Mouse (Mus musculus): ENCODE data around the gene Olfr1411. TPM values are rescaled to one million over a fixed set of nuclear protein-coding genes. Genes with fewer than 3 reads are reported as not detected.

Olfr1411 gene
- polyA plus RNA-seq, 1 experiment from 2014 or later = not detected

DNA sequence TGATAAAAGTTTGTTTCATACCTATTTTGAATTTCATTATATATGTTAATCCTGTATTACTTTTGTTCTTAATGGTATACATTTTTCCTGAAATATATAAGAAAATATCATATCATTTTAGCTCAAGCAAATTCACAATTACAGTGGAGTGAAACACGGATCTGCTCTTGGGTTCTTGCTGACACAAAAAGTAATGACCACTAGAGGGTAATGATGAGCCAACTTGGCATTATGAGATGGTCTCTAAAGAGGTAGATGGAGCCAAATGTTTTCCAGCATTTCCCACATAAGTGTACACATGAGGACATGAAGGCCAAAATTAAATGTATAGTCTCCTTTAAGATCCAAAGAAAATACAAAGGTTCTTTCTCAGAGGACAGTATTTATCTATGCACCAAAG lies 20.3 kb downstream of the Olfr1411 start:
- WGBS = 9% methylated on average over 1 of the region's 1 CpGs
- Histone ChIP-seq H3K27ac (ENCODE audit: low read length) (no peak overlapping the region), H3K4me3 (ENCODE audit: low read length) (no peak overlapping the region), H3K9me3 (replicated peaks; ENCODE audit: control insufficient read depth, low read length) (no peaks in the 10 kb centered on the region), H3K9ac (ENCODE audit: low read length) (no peak overlapping the region), H3K36me3 (ENCODE audit: control insufficient read depth, insufficient read depth) (no peaks in the 10 kb centered on the region), H3K4me1 (ENCODE audit: control insufficient read depth, insufficient read depth, low read length) (no peaks in the 10 kb centered on the region), H3K4me2 (ENCODE audit: low read depth, low read length) (no peak overlapping the region), H3K27me3 (ENCODE audit: control insufficient read depth, insufficient read depth, low read length) (peaks cover 5% of the 10 kb centered on the region; the same call in 1 of the 2 replicates)
- ATAC-seq (replicated peaks; ENCODE audit: extremely low read depth, insufficient read depth, low FRiP score) = no peak

DNA sequence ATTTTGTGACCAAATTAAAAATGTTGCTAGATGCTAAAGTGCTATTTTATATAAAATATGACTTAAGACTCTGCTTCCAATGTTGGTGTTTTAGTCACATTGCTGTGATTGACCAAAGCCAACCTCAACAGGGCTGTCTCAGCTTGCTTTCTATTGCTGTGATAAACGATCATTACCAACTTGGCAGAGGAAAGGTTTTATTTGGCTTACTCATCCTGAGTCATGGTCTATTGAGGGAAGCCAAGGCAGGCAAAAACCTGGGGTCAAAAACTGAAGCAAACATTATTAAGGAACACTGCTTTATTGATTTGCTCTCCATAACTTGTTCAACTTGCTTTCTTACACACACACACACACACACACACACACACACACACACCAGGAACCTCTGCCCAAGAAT lies 21.8 kb downstream of the Olfr1411 start:
- Histone ChIP-seq H3K27ac (ENCODE audit: low read length) (no peak overlapping the region), H3K4me3 (ENCODE audit: low read length) (no peak overlapping the region), H3K9me3 (replicated peaks; ENCODE audit: control insufficient read depth, low read length) (no peaks in the 10 kb centered on the region), H3K9ac (ENCODE audit: low read length) (no peak overlapping the region), H3K4me2 (ENCODE audit: low read depth, low read length) (no peak overlapping the region), H3K27me3 (ENCODE audit: control insufficient read depth, insufficient read depth, low read length) (peaks cover 5% of the 10 kb centered on the region; the same call in 1 of the 2 replicates), H3K4me1 (ENCODE audit: control insufficient read depth, insufficient read depth, low read length) (no peaks in the 10 kb centered on the region), H3K36me3 (ENCODE audit: control insufficient read depth, insufficient read depth) (no peaks in the 10 kb centered on the region)
- 56% methylated on average over 1 of the region's 1 CpGs for WGBS
- no peak for ATAC-seq (replicated peaks; ENCODE audit: extremely low read depth, insufficient read depth, low FRiP score)

DNA sequence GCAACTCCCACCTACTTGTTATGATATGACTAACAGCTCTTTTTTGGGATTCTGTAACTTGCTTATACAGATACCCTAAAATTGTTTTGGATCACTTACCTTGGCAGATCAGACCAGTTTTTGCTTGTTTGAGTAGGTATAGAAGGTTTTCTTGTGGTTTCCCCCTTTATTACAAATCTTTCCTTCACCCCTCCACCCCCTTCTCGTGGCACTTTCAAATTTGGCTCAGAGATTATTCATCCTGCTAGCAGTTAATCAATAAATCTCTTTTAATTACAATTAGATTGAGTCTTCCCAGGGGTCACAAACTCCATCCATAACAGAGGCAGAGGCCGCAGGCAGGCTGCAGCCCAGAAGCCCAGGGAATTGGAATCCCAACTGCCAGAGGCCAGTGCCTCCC lies 23.3 kb downstream of the Olfr1411 start, which contains the start of gene Olfr12:
Gene Olfr12 (plus strand): TSS at position 301 of the 400 bp plus-strand sequence.
- Histone ChIP-seq H3K4me1 (ENCODE audit: control insufficient read depth, insufficient read depth, low read length) (no peaks in the 10 kb centered on the region), H3K9ac (ENCODE audit: low read length) (no peak within 1 kb of the TSS), H3K36me3 (ENCODE audit: control insufficient read depth, insufficient read depth) (no peaks in the 10 kb centered on the region), H3K4me3 (ENCODE audit: low read length) (no peak within 1 kb of the TSS), H3K27me3 (ENCODE audit: control insufficient read depth, insufficient read depth, low read length) (0 out of 2 replicates have a peak, but pooled peaks cover 3% of the 10 kb centered on the region), H3K27ac (ENCODE audit: low read length) (no peak within 1 kb of the TSS), H3K4me2 (ENCODE audit: low read depth, low read length) (no peak within 1 kb of the TSS), H3K9me3 (replicated peaks; ENCODE audit: control insufficient read depth, low read length) (no peaks in the 10 kb centered on the region)
- no peak for ATAC-seq (replicated peaks; ENCODE audit: extremely low read depth, insufficient read depth, low FRiP score)
- WGBS = 65% methylated on average over 2 of the region's 2 CpGs

DNA sequence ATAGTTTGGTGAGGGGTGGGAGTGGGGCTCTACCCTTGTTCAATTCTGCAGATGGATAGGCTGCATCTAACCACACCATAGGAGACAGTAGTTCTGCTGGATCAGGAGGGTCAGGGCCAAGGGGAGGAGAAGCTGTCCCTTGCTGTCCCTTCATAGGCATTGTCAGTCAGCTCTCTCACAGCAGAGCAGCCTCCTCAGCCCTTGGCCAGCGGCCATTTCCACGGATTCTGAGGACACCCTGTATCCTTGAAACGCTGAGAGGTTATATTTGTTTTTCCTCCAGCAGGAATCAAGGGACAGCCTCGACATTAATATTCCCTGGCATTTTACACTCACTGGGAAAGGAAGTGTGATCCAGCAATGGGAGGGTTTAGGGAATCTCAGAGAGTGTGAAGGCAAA lies 24.1 kb downstream of the Olfr1411 start:
- H3K36me3 ChIP-seq (ENCODE audit: control insufficient read depth, insufficient read depth) = no peaks in the 10 kb centered on the region
- no peak overlapping the region for H3K27ac ChIP-seq (ENCODE audit: low read length)
- no peak overlapping the region for H3K4me2 ChIP-seq (ENCODE audit: low read depth, low read length)
- WGBS = 40% methylated on average over 4 of the region's 4 CpGs
- 0 out of 2 replicates have a peak, but pooled peaks cover 3% of the 10 kb centered on the region for H3K27me3 ChIP-seq (ENCODE audit: control insufficient read depth, insufficient read depth, low read length)
- no peak for ATAC-seq (replicated peaks; ENCODE audit: extremely low read depth, insufficient read depth, low FRiP score)
- H3K9ac ChIP-seq (ENCODE audit: low read length) = no peak overlapping the region
- H3K4me1 ChIP-seq (ENCODE audit: control insufficient read depth, insufficient read depth, low read length) = no peaks in the 10 kb centered on the region
- no peak overlapping the region for H3K4me3 ChIP-seq (ENCODE audit: low read length)
- H3K9me3 ChIP-seq (replicated peaks; ENCODE audit: control insufficient read depth, low read length) = no peaks in the 10 kb centered on the region

DNA sequence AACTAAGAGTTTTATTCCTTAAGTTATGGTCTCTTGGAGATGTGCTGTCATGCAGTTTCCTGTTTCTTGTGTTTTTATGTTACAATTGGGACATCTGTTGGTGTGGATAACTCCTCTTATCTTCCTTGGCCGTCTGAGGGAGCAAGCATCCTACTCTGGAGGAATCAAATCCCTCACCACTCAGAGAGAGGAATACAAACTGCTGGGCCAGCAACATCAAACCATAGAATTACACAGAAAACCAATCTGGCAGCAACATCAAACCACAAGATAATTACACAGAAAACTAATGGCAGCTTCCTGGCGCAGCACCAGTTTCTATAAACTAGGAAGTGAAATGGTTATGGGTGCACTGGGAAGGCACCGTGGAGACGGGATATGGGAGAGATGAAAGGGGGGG lies 34.0 kb downstream of the Olfr1411 start:
- ATAC-seq (replicated peaks; ENCODE audit: extremely low read depth, insufficient read depth, low FRiP score) = no peak
- no peak overlapping the region for H3K4me2 ChIP-seq (ENCODE audit: low read depth, low read length)
- H3K4me1 ChIP-seq (ENCODE audit: control insufficient read depth, insufficient read depth, low read length) = no peaks in the 10 kb centered on the region
- no peaks in the 10 kb centered on the region for H3K27me3 ChIP-seq (ENCODE audit: control insufficient read depth, insufficient read depth, low read length)
- 37% methylated on average over 4 of the region's 4 CpGs for WGBS
- no peak overlapping the region for H3K4me3 ChIP-seq (ENCODE audit: low read length)
- H3K9me3 ChIP-seq (replicated peaks; ENCODE audit: control insufficient read depth, low read length) = no peaks in the 10 kb centered on the region
- no peaks in the 10 kb centered on the region for H3K36me3 ChIP-seq (ENCODE audit: control insufficient read depth, insufficient read depth)
- no peak overlapping the region for H3K27ac ChIP-seq (ENCODE audit: low read length)
- no peak overlapping the region for H3K9ac ChIP-seq (ENCODE audit: low read length)

DNA sequence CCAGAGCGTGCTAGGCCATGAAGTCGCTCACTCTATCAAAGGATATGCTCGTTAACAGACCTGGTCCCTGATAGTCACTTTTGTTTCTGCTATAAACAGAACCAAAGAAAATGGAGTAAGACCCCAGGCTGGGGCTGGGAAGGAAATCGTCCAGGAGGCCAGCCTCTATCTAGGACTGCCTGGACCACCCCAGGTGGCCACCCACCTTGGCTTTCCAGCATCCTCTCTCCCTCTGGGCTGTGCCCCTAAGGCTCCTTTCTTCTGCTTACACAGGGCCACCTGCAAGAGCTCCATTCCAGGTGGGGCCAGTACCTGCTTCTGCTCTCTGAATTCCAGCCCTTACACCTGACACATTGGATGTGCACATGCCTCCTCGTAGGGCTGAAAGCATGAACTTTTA lies 38.0 kb downstream of the Olfr1411 start:
- no peak for ATAC-seq (replicated peaks; ENCODE audit: extremely low read depth, insufficient read depth, low FRiP score)
- Histone ChIP-seq H3K9ac (ENCODE audit: low read length) (no peak overlapping the region), H3K4me3 (ENCODE audit: low read length) (no peak overlapping the region), H3K36me3 (ENCODE audit: control insufficient read depth, insufficient read depth) (peaks cover 8% of the 10 kb centered on the region), H3K9me3 (replicated peaks; ENCODE audit: control insufficient read depth, low read length) (no peaks in the 10 kb centered on the region), H3K4me1 (ENCODE audit: control insufficient read depth, insufficient read depth, low read length) (no peaks in the 10 kb centered on the region), H3K27me3 (ENCODE audit: control insufficient read depth, insufficient read depth, low read length) (no peaks in the 10 kb centered on the region), H3K27ac (ENCODE audit: low read length) (no peak overlapping the region), H3K4me2 (ENCODE audit: low read depth, low read length) (no peak overlapping the region)
- 69% methylated on average over 5 of the region's 5 CpGs for WGBS

DNA sequence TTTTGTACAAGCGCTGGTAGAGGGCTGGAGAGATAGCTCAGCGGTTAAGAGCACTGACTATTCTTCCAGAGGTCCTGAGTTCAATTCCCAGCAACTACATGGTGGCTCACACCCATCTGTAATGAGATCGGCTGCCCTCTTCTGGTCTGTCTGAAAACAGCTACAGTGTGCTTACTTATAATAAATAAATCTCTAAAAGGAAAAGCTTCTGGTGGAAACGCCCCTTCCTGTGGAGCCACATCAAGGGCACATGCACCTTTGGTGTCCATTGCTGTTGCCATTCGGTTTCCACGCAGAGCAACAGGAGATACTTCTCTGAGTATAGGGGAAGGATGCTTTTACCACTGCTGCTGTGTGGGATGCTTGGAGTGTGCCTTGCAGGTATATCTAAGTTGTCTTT lies 38.7 kb downstream of the Olfr1411 start:
- no peak for ATAC-seq (replicated peaks; ENCODE audit: extremely low read depth, insufficient read depth, low FRiP score)

DNA sequence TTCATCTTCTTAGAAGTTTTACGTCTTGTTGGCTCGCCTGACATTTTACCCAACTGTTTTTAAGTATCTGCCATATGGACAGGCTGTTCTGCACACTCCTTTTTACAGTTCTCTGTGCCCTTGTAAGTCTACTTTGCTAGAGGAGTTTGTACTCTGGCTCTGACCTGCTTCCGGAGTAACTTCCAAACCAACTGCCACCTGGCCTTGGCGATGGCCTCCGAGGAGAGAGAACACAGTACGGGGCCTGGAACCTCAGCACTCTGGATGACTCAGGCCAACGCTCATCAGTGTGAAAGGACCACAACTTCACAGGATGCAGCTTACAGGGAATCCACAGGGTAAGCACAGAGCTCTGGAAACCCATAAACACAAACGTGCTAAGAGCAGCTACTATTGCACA lies 39.5 kb downstream of the Olfr1411 start:
- Histone ChIP-seq H3K9me3 (replicated peaks; ENCODE audit: control insufficient read depth, low read length) (no peaks in the 10 kb centered on the region), H3K4me2 (ENCODE audit: low read depth, low read length) (no peak overlapping the region), H3K27me3 (ENCODE audit: control insufficient read depth, insufficient read depth, low read length) (no peaks in the 10 kb centered on the region), H3K4me1 (ENCODE audit: control insufficient read depth, insufficient read depth, low read length) (no peaks in the 10 kb centered on the region), H3K9ac (ENCODE audit: low read length) (no peak overlapping the region), H3K27ac (ENCODE audit: low read length) (no peak overlapping the region), H3K36me3 (ENCODE audit: control insufficient read depth, insufficient read depth) (peaks cover 11% of the 10 kb centered on the region), H3K4me3 (ENCODE audit: low read length) (no peak overlapping the region)
- 82% methylated on average over 8 of the region's 8 CpGs for WGBS
- no peak for ATAC-seq (replicated peaks; ENCODE audit: extremely low read depth, insufficient read depth, low FRiP score)

More for the DNA sequence above, 38.7 kb downstream of the Olfr1411 start:
- no peak overlapping the region for H3K9ac ChIP-seq (ENCODE audit: low read length)
- no peaks in the 10 kb centered on the region for H3K27me3 ChIP-seq (ENCODE audit: control insufficient read depth, insufficient read depth, low read length)
- peaks cover 11% of the 10 kb centered on the region for H3K36me3 ChIP-seq (ENCODE audit: control insufficient read depth, insufficient read depth)
- H3K4me3 ChIP-seq (ENCODE audit: low read length) = no peak overlapping the region
- H3K4me1 ChIP-seq (ENCODE audit: control insufficient read depth, insufficient read depth, low read length) = no peaks in the 10 kb centered on the region
- no peak overlapping the region for H3K27ac ChIP-seq (ENCODE audit: low read length)
- no peak overlapping the region for H3K4me2 ChIP-seq (ENCODE audit: low read depth, low read length)
- WGBS = 62% methylated on average over 6 of the region's 6 CpGs
- H3K9me3 ChIP-seq (replicated peaks; ENCODE audit: control insufficient read depth, low read length) = no peaks in the 10 kb centered on the region

DNA sequence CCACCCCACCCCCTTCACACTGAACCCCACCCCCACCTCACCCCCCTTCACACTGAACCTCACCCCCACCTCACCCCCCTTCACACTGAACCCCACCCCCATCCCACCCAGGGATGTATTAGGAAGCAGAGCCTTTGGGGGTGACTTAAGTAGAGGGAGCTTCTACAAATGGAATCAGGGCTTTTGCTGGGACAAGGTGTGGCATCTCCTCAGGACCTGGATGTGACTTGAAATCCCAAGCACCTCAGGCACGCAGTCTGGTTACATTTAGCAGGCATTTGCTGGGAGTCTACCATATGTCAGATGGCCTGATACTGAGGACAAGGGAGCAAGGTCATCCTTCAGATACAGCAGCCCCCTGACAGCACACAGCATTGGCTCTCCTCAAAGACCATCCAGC lies 40.4 kb downstream of the Olfr1411 start:
- no peaks in the 10 kb centered on the region for H3K4me1 ChIP-seq (ENCODE audit: control insufficient read depth, insufficient read depth, low read length)
- H3K9ac ChIP-seq (ENCODE audit: low read length) = no peak overlapping the region
- H3K27me3 ChIP-seq (ENCODE audit: control insufficient read depth, insufficient read depth, low read length) = no peaks in the 10 kb centered on the region
- no peak overlapping the region for H3K4me2 ChIP-seq (ENCODE audit: low read depth, low read length)
- H3K9me3 ChIP-seq (replicated peaks; ENCODE audit: control insufficient read depth, low read length) = no peaks in the 10 kb centered on the region
- H3K4me3 ChIP-seq (ENCODE audit: low read length) = no peak overlapping the region
- H3K27ac ChIP-seq (ENCODE audit: low read length) = no peak overlapping the region
- 52% methylated on average over 1 of the region's 1 CpGs for WGBS
- peaks cover 11% of the 10 kb centered on the region for H3K36me3 ChIP-seq (ENCODE audit: control insufficient read depth, insufficient read depth)
- no peak for ATAC-seq (replicated peaks; ENCODE audit: extremely low read depth, insufficient read depth, low FRiP score)

Data from heart, embryonic 16.5 days (tissue).